8 mouse cellular contexts compared by ENCODE assay signal in genomic region chr4:100321758-100322157, GRCm38 (mm10).
DNase-seq lines count a peak whose midpoint lies in the region; ATAC-seq and TF ChIP-seq lines count a peak whose summit lies in the region.

No protein-coding gene starts in this region.

- no peak for TF ChIP-seq POLR2A in embryonic fibroblast, embryonic 13.5 days (IDR thresholded peaks at IDR 0.05; ENCODE audit: low read depth, low read length)

- H3K27ac ChIP-seq in embryonic fibroblast, embryonic 13.5 days (ENCODE audit: insufficient read depth, low read length) = peak overlapping the region; percentile 2
- H3K27ac ChIP-seq in liver, embryonic 13.5 days = no peak overlapping the region
- no peak overlapping the region for H3K27ac ChIP-seq in layer of hippocampus, adult 2 months

- H3K36me3 ChIP-seq in liver, embryonic 13.5 days = no peaks in the 10 kb centered on the region

- no peak overlapping the region for H3K4me2 ChIP-seq in liver, embryonic 13.5 days

- intact Hi-C loops in left cerebral cortex, postnatal 14 days (cut with DNase I) = no loop called here

- no peaks in the 10 kb centered on the region for H3K27me3 ChIP-seq in liver, embryonic 13.5 days

- H3K4me1 ChIP-seq in embryonic fibroblast, embryonic 13.5 days (ENCODE audit: control insufficient read depth, insufficient read depth, low read length) = peaks cover 4% of the 10 kb centered on the region; the same call in 1 of the 2 replicates
- H3K4me1 ChIP-seq in liver, embryonic 13.5 days (replicated peaks) = no peaks in the 10 kb centered on the region

- TF ChIP-seq CTCF in embryonic fibroblast, embryonic 13.5 days (IDR thresholded peaks at IDR 0.05; ENCODE audit: borderline replicate concordance, insufficient read depth, low read length) = no peak
- no peak for TF ChIP-seq CTCF in layer of hippocampus, adult 2 months (conservative IDR thresholded peaks at IDR 0.05)

- no peak overlapping the region for H3K9ac ChIP-seq in liver, embryonic 13.5 days

- no peak overlapping the region for H3K4me3 ChIP-seq in embryonic fibroblast, embryonic 13.5 days (ENCODE audit: insufficient read depth, low read length)
- H3K4me3 ChIP-seq in liver, embryonic 13.5 days (replicated peaks) = no peak overlapping the region
- H3K4me3 ChIP-seq in layer of hippocampus, adult 2 months = no peak overlapping the region

- 0 out of 2 replicates have a peak, but pooled peaks have one; percentile 50 for ATAC-seq in liver, embryonic 13.5 days (ENCODE audit: low read depth)

- 50% methylated on average over 6 of the region's 6 CpGs for WGBS in liver, embryonic 13.5 days (ENCODE audit: insufficient replicate concordance)

- no peaks in the 10 kb centered on the region for H3K9me3 ChIP-seq in liver, embryonic 13.5 days (replicated peaks)

- peak; percentile 12 for DNase-seq in cerebellum, adult 11 months
- no peak for DNase-seq in cerebellum, adult 9-11 months
- DNase-seq in 3T3-L1 (ENCODE audit: low read depth, low spot score) = peak; percentile 50
- no peak for DNase-seq in liver, embryonic 13.5 days
- DNase-seq in layer of hippocampus, adult 2 months (ENCODE audit: low spot score in 2 of 2) = no peak
- DNase-seq in thymus, postnatal 0 days (ENCODE audit: low spot score) = no peak
- DNase-seq in left cerebral cortex, postnatal 14 days (ENCODE audit: low spot score in 2 of 2) = no peak

Comparison
In these comparisons a context has a peak if more than half of its experiments do, and no peak if none do; other contexts are left out.
1. DNase-seq: peak in cerebellum, adult 11 months (single experiment) and 3T3-L1 (single experiment); none in cerebellum, adult 9-11 months (single experiment), liver, embryonic 13.5 days (single experiment), layer of hippocampus, adult 2 months (0 of 2), thymus, postnatal 0 days (single experiment) and left cerebral cortex, postnatal 14 days (0 of 2).